ENCODE assay signal across 21 mouse cellular contexts in genomic region chr6:143203097-143203496, GRCm38 (mm10). TPM values are rescaled to one million over a fixed set of nuclear protein-coding genes. Genes with fewer than 3 reads are reported as not detected.
A peak's percentile ranks its signal among the peaks of the same experiment; 100 is the strongest.
DNase-seq lines count a peak whose midpoint lies in the region; ATAC-seq and TF ChIP-seq lines count a peak whose summit lies in the region.
"Had no signal": no experiment of that assay in that cellular context is flagged by ENCODE, and none has a peak within 500 bp of the region (broad histone marks: within the 10 kb centered on the region; RNA-seq: fewer than 3 reads in every experiment).

No protein-coding gene starts in this region.

- no peak for ATAC-seq in kidney, embryonic 14.5 days (ENCODE audit: low FRiP score, low TSS enrichment)
- no peak for ATAC-seq in midbrain, postnatal 0 days (ENCODE audit: low FRiP score)
- ATAC-seq in midbrain, embryonic 11.5 days (ENCODE audit: low FRiP score), result no peak
- ATAC-seq in granulocyte monocyte progenitor cell, adult 5-6 weeks (replicated peaks; ENCODE audit: poor library complexity, severe bottlenecking), result 0 out of 2 replicates have a peak, but pooled peaks have one; percentile 20
- ATAC-seq in inflammation-experienced regulatory T-cells, adult 6 months, result no peak
- ATAC-seq: forebrain, embryonic 13.5 days; midbrain, embryonic 13.5 days had no signal

- DNase-seq in heart, adult 11 months, result peak; percentile 55
- no peak for DNase-seq in heart, adult 18-20 months
- peak; percentile 34 for DNase-seq in kidney, postnatal 10 days
- no peak for DNase-seq in midbrain, postnatal 0 days (ENCODE audit: low spot score)
- no peak for DNase-seq in midbrain, embryonic 11.5 days (ENCODE audit: low spot score, missing footprints)
- DNase-seq: adrenal gland, postnatal 10 days; cerebellum, adult 2 months; cerebellum, postnatal 36 days; embryo, embryonic 11 days; heart, postnatal 4 days; left cerebral cortex, postnatal 4 days; lung, postnatal 10 days; thymus, postnatal 14 days had no signal

- H3K27ac ChIP-seq in kidney, embryonic 14.5 days (ENCODE audit: low read depth, low read length), result no peak overlapping the region
- no peak overlapping the region for H3K27ac ChIP-seq in midbrain, postnatal 0 days (ENCODE audit: low read depth, low read length)
- no peak overlapping the region for H3K27ac ChIP-seq in midbrain, embryonic 11.5 days (ENCODE audit: low read depth, low read length)
- H3K27ac ChIP-seq: embryonic facial prominence, embryonic 13.5 days; forebrain, embryonic 13.5 days; hindbrain, embryonic 15.5 days; limb, embryonic 15.5 days; midbrain, embryonic 13.5 days had no signal

- H3K9me3 ChIP-seq in kidney, embryonic 14.5 days (ENCODE audit: control insufficient read depth, low read length), result no peaks in the 10 kb centered on the region
- no peaks in the 10 kb centered on the region for H3K9me3 ChIP-seq in midbrain, postnatal 0 days (ENCODE audit: low read length)
- H3K9me3 ChIP-seq in midbrain, embryonic 11.5 days (ENCODE audit: control insufficient read depth, low read length), result no peaks in the 10 kb centered on the region
- H3K9me3 ChIP-seq: embryonic facial prominence, embryonic 13.5 days; forebrain, embryonic 13.5 days; hindbrain, embryonic 15.5 days; limb, embryonic 15.5 days; midbrain, embryonic 13.5 days had no signal

- no peak overlapping the region for H3K9ac ChIP-seq in kidney, embryonic 14.5 days (ENCODE audit: low read depth, low read length)
- H3K9ac ChIP-seq in midbrain, postnatal 0 days (replicated peaks; ENCODE audit: low read length, poor library complexity, severe bottlenecking), result no peak overlapping the region
- H3K9ac ChIP-seq in midbrain, embryonic 11.5 days (ENCODE audit: low read length), result no peak overlapping the region
- H3K9ac ChIP-seq: embryonic facial prominence, embryonic 13.5 days; forebrain, embryonic 13.5 days; hindbrain, embryonic 15.5 days; limb, embryonic 15.5 days; midbrain, embryonic 13.5 days had no signal

- H3K4me2 ChIP-seq in kidney, embryonic 14.5 days (replicated peaks; ENCODE audit: low read depth, low read length), result no peak overlapping the region
- H3K4me2 ChIP-seq in midbrain, postnatal 0 days (ENCODE audit: low read depth, low read length, poor library complexity, severe bottlenecking), result no peak overlapping the region
- H3K4me2 ChIP-seq in midbrain, embryonic 11.5 days, result no peak overlapping the region
- H3K4me2 ChIP-seq: embryonic facial prominence, embryonic 13.5 days; forebrain, embryonic 13.5 days; hindbrain, embryonic 15.5 days; limb, embryonic 15.5 days; midbrain, embryonic 13.5 days had no signal

- H3K4me1 ChIP-seq in kidney, embryonic 14.5 days (ENCODE audit: control insufficient read depth, insufficient read depth, low read length), result no peaks in the 10 kb centered on the region
- H3K4me1 ChIP-seq in midbrain, postnatal 0 days (ENCODE audit: insufficient read depth, low read length), result no peaks in the 10 kb centered on the region
- no peaks in the 10 kb centered on the region for H3K4me1 ChIP-seq in midbrain, embryonic 11.5 days (ENCODE audit: control insufficient read depth, insufficient read depth, low read length)
- H3K4me1 ChIP-seq: embryonic facial prominence, embryonic 13.5 days; forebrain, embryonic 13.5 days; hindbrain, embryonic 15.5 days; limb, embryonic 15.5 days; midbrain, embryonic 13.5 days had no signal

- 94% methylated on average over 15 of the region's 15 CpGs for WGBS in kidney, embryonic 14.5 days
- 90% methylated on average over 15 of the region's 15 CpGs for WGBS in midbrain, postnatal 0 days
- 94% methylated on average over 15 of the region's 15 CpGs for WGBS in midbrain, embryonic 11.5 days

- no peaks in the 10 kb centered on the region for H3K27me3 ChIP-seq in kidney, embryonic 14.5 days (ENCODE audit: control insufficient read depth, insufficient read depth, low read length)
- H3K27me3 ChIP-seq in midbrain, postnatal 0 days (ENCODE audit: insufficient read depth, low read length), result no peaks in the 10 kb centered on the region
- no peaks in the 10 kb centered on the region for H3K27me3 ChIP-seq in midbrain, embryonic 11.5 days (ENCODE audit: control insufficient read depth, insufficient read depth, low read length)
- H3K27me3 ChIP-seq: embryonic facial prominence, embryonic 13.5 days; forebrain, embryonic 13.5 days; hindbrain, embryonic 15.5 days; limb, embryonic 15.5 days; midbrain, embryonic 13.5 days had no signal

- TF ChIP-seq CTCF in midbrain, postnatal 0 days (IDR thresholded peaks at IDR 0.05), result 0 out of 2 replicates have a peak, but pooled peaks have one; percentile 3

- peaks cover 57% of the 10 kb centered on the region for H3K36me3 ChIP-seq in kidney, embryonic 14.5 days (ENCODE audit: control insufficient read depth, insufficient read depth, low read length)
- peaks cover 31% of the 10 kb centered on the region for H3K36me3 ChIP-seq in midbrain, postnatal 0 days (ENCODE audit: insufficient read depth, low read length)
- H3K36me3 ChIP-seq in midbrain, embryonic 11.5 days (ENCODE audit: control insufficient read depth, insufficient read depth, low read length), result peaks cover 11% of the 10 kb centered on the region

- no peak overlapping the region for H3K4me3 ChIP-seq in kidney, embryonic 14.5 days (ENCODE audit: low read length)
- no peak overlapping the region for H3K4me3 ChIP-seq in midbrain, postnatal 0 days (ENCODE audit: low read depth, low read length)
- H3K4me3 ChIP-seq in midbrain, embryonic 11.5 days (ENCODE audit: low read depth, low read length), result no peak overlapping the region
- H3K4me3 ChIP-seq: embryonic facial prominence, embryonic 13.5 days; forebrain, embryonic 13.5 days; hindbrain, embryonic 15.5 days; limb, embryonic 15.5 days; midbrain, embryonic 13.5 days had no signal

RNA-seq across cellular contexts. Expression of gene Etnk1, which starts 36.1 kb away (rescaled TPM):
- total RNA-seq in heart, adult 18-20 months (2021), result 10 to 100 TPM; 29.8 to 30.8 TPM
- 19.7 and 33.1 TPM in 2 replicates for polyA plus RNA-seq in kidney, embryonic 14.5 days (2014; fragmentation: Nextera tagmentation; extraction: Ambion mirVana)
- total RNA-seq in midbrain, postnatal 0 days (2014; rRNA removed), result 130 and 162 TPM in 2 replicates
- 34.9 and 40.3 TPM in 2 replicates for polyA plus RNA-seq in midbrain, postnatal 0 days (2015; fragmentation: Nextera tagmentation; extraction: Ambion mirVana)
- 30.7 and 32.3 TPM in 2 replicates for polyA plus RNA-seq in midbrain, embryonic 11.5 days (2014; fragmentation: Nextera tagmentation; extraction: Ambion mirVana)
- total RNA-seq in granulocyte monocyte progenitor cell, adult 5-6 weeks (2014; fragmentation: Nextera tagmentation), result 38.0 and 47.4 TPM in 2 replicates
- total RNA-seq in granulocyte monocyte progenitor cell, adult 5-6 weeks (2017), result 54.0 and 54.3 TPM in 2 replicates
- polyA plus RNA-seq in inflammation-experienced regulatory T-cells, adult 6 months (2017; shearing (Covaris generic)), result 10 to 100 TPM; 15.2 to 39.5 (median 37.0) TPM

Comparison
In these comparisons a context has a peak if more than half of its experiments do, and no peak if none do; other contexts are left out.
1. DNase-seq: peak in heart, adult 11 months (single experiment) and kidney, postnatal 10 days (single experiment); none in heart, adult 18-20 months (0 of 2), midbrain, postnatal 0 days (single experiment) and midbrain, embryonic 11.5 days (single experiment).